Mouse (Mus musculus) bone marrow macrophage, adult 2 months (primary cell): ENCODE measurements around the gene Ciapin1.

ENCODE experiments used
- CTCF ChIP-seq: IDR thresholded peaks from 2 replicates; pipeline ENCODE4 v1.5.1; 2012; ENCODE audit warnings: low read depth, mild to moderate bottlenecking, low read length, moderate library complexity
- POLR2A ChIP-seq: IDR thresholded peaks from 2 replicates; pipeline ENCODE4 v1.6.1; 2012; ENCODE audit warnings: mild to moderate bottlenecking, low read depth, low read length, borderline replicate concordance

DNA sequence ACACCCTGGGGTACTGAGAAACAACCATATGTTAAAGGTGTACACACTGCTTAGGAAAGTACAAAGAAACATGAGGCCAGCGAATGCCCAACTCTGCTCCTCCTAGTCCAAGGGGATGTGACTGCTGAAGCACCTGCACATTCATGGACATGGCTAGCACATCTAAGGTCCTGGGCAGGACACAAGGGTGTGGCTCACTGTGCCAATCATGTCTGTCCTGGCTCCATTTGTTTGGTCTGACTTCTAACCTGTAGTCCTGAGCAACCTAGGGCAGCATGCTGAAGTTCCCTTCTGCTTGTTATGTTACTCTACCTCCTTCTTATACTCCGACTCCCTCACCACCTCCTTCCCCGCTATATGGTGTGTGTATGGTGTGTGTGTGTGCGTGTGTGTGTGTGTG, 43.8 kb downstream of the Ciapin1 start:
- TF ChIP-seq CTCF (no peak), POLR2A (no peak)
